Mouse (Mus musculus): ENCODE results near the gene Creld1.

Gene Creld1

GRCm38 (mm10) chr6:113505689-113506088 lies 22.6 kb downstream of the Creld1 start:
- DNase-seq (ENCODE audit: inconsistent age in 2 of 2, low spot score in 1 of 2): no peak

DNA sequence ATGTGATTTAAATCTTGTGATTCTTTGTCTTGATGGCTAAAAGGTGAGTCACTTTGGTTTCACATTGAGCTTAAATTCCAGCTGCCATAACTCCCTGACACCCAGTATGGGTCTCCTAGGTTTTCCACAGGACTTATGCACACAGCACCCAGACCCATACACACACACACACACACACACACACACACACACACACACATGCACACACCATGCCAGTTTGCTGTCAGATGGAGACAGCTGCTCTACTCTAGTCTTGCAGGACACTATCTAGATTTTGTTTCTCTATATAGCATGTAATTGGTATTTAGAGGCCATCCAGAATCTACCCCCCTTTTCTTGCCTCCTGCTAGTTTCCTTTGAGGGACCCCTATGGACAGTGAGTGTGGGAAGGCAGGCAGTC lies 24.0 kb downstream of the Creld1 start:
- DNase-seq (ENCODE audit: inconsistent age in 2 of 2, low spot score in 1 of 2): no peak

DNA sequence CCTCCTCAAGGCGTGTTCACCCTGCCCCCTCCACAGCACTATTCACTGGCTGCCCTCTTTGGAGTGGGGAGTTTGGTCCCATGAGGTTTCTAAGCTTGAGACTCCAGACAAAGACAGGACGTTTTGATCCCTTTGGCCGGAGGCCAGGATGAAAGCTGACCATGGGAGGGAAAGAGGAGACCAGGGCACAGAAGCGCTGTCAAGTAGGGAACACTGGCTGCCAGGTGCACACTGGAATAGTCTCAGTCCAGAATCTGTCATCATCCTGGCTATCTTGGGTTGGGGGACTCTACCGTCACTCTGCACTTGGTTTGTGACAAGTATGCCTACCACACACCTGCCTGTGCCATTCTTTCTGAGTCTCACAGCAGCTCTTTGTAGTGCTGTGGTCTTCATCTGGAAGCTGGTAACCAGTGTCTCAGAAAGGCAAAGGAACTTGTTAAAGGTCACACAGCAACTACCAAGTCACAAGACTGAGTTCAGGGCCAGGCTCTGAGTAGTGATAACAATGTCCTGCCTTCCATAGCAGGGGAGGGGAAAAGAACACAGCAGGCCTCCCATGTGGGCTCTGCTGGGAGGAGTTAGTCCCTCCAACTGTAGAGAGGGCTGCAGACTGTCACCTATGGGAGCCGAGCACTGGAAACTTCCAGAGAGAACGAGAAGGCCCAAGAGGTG lies 25.3 kb downstream of the Creld1 start:
- DNase-seq (ENCODE audit: inconsistent age in 2 of 2, low spot score in 1 of 2): no peak

GRCm38 (mm10) chr6:113508947-113509280 lies 25.8 kb downstream of the Creld1 start:
- DNase-seq (ENCODE audit: inconsistent age in 2 of 2, low spot score in 1 of 2): no peak

DNA sequence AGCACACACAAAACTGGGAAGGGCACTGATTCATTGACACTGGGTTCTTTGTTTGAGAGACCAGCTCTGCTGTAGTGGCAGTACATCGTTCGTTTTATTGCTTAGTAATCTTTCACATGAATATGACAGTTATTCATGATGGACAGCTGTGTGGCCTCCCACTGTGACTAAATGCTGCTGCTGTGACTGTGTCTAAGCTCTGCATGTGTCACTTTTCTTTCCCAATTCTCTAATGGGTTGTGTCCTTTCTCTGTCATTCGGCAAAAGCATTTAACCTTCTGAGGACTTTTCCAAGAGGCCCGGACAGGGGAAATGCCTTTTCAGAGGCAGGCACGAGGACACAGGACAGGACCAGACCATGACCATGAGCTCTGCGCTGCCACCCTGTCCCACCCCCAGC lies 30.8 kb downstream of the Creld1 start:
- peak in 1 of 2 experiments; percentile 72 for DNase-seq (ENCODE audit: inconsistent age in 2 of 2, low spot score in 1 of 2)

DNA sequence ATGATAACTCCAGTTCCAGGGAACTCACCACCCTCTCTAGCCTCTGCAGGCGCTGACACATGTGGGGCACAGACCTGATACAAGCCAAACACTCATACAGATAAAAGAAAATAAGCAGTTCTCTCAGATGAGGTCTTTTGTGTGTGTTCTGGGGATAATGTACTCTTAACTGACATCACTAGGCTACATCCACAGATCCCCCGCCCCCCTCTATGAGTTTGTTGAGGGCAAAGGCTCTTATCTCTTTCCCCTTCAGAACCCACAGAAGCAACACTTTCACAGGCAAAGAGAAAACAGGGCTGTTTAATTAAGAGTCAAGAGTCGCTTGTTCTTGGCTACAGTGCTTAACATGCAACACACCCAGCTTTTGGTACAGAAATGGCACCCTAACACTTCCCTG lies 31.5 kb downstream of the Creld1 start:
- DNase-seq (ENCODE audit: inconsistent age in 2 of 2, low spot score in 1 of 2): no peak

- DNase-seq (ENCODE audit: inconsistent age in 2 of 2, low spot score in 1 of 2): no peak
Observed at GRCm38 (mm10) chr6:113517434-113518080, 34.5 kb downstream of the Creld1 start.

GRCm38 (mm10) chr6:113522310-113522709 lies 39.2 kb downstream of the Creld1 start:
- peak in 1 of 2 experiments; percentile 51 for DNase-seq (ENCODE audit: inconsistent age in 2 of 2, low spot score in 1 of 2)

DNA sequence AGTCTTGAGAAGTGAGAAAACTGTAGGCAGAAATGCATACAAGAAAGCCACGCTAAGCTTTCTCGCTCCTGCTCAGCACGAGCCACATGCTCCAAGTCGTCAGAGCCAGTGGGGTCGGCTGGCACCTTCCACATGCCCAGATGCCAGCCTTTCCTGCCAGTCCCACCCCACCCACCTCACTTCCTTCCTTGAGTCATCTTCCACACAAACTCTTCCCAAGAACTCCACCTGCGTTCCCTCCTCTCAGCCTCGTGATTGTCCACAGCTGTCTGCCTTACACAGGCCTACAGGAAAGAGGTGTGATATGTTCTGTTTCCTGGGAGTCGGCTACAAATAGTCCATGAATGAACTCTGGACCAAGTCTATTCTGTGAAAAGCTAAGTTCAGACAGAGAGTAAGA lies 40.3 kb downstream of the Creld1 start:
- DNase-seq (ENCODE audit: inconsistent age in 2 of 2, low spot score in 1 of 2): no peak

DNA sequence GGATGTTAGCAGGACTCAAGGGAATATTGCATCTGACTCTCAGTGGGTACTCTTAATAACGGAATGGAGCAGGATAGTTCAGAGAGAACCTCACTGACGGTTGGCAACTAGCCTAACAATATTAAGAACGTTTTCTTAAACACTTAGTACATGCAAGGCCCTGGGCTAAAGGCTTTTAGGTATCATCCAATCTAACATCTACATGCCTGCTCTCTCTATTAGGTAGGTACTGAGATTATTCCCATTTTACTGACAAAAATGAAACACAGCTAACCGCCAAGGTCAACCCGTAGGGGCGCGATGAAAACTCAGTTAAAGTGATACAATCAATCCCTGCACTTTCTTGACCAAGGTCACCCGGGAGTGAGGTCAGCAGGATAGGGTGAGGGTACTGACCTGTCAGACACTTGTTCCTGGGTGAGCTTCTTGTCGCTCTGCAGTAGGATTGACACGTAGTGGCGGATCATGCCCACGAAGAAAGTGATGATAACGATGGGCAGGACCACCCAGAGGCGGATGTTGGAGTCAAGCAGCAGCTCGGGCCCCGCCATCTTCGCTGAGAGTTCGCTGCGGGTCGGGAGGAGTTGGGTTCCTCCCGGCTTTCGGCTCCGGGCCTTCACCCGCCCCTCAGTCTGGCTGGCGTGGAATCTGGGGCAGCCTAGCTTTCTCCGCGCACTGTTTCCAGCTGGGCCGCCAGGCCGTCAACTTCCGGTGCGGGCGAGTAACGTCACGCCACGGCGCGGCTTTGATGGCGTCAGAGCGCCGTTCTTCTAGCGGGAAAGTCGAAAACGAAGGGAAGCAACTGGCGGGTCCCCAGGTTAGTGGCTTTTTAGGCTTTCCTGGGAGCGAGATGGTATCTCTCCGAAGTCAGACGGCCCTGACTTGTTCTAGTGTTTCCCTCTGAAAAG lies 48.1 kb downstream of the Creld1 start, which contains the start of the genes Emc3 and Fancd2:
Emc3 (minus strand) TSS at position 721 of the 908 bp plus-strand sequence.
Fancd2 (plus strand) TSS at position 751 of the 908 bp plus-strand sequence.
- DNase-seq (ENCODE audit: inconsistent age in 2 of 2, low spot score in 1 of 2): peak; percentile 89 to 98

- DNase-seq (ENCODE audit: inconsistent age in 2 of 2, low spot score in 1 of 2): no peak
Observed at GRCm38 (mm10) chr6:113531840-113532404, 48.8 kb downstream of the Creld1 start.

DNA sequence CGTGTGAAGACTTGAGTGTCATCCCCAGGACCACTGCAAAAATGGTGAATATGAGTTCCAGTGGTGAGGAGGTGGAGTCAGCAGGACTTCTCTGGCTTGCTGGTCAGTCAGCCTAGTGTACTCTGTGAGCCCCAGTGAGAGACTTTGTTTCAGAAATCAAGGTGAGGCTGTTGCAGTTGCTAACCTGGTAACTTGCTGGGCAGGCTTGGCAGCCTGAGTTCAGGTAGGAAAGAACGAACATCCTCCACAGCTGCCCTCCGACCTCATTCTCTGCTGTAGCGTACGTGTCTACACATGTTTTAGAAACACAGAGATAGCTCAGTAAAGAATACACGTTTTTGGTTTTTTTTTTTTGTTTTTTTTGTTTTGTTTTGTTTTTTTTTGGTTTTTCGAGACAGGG lies 51.8 kb downstream of the Creld1 start:
- no peak for DNase-seq (ENCODE audit: inconsistent age in 2 of 2, low spot score in 1 of 2)

- no peak for DNase-seq (ENCODE audit: inconsistent age in 2 of 2, low spot score in 1 of 2)
Observed at GRCm38 (mm10) chr6:113541610-113542009, 58.5 kb downstream of the Creld1 start.

All from adrenal gland, adult (tissue).